Mouse (Mus musculus): ENCODE data around the gene Gm20388.
A peak's percentile ranks its signal among the peaks of the same experiment; 100 is the strongest.
"Not testable (repeated sequence)": the region's sequence is repeated elsewhere in the genome, so short reads cannot be mapped to it uniquely, and the experiment has no call there.

Gene Gm20388

GRCm38 (mm10) chr8:123992587-123992986 lies 4081.9 kb downstream of the Gm20388 start:
- DNase-seq = no peak

GRCm38 (mm10) chr8:123993597-123993996 lies 4083.0 kb downstream of the Gm20388 start:
- no peak for DNase-seq

- DNase-seq = no peak
Observed at GRCm38 (mm10) chr8:123993997-123994396, 4083.4 kb downstream of the Gm20388 start.

- DNase-seq = no peak
Observed at GRCm38 (mm10) chr8:123999568-123999967, 4088.9 kb downstream of the Gm20388 start.

- no peak for DNase-seq
Observed at GRCm38 (mm10) chr8:124002546-124003108, 4092.0 kb downstream of the Gm20388 start.

GRCm38 (mm10) chr8:124007829-124008228 lies 4097.2 kb downstream of the Gm20388 start:
- no peak for DNase-seq

- no peak for DNase-seq
Observed at GRCm38 (mm10) chr8:124011580-124011979, 4100.9 kb downstream of the Gm20388 start.

- no peak for DNase-seq
Observed at GRCm38 (mm10) chr8:124011989-124012586, 4101.4 kb downstream of the Gm20388 start.

- not testable (repeated sequence) for DNase-seq
Observed at GRCm38 (mm10) chr8:124014299-124014698, 4103.7 kb downstream of the Gm20388 start.

GRCm38 (mm10) chr8:124014751-124015150 lies 4104.1 kb downstream of the Gm20388 start:
- no peak for DNase-seq

- peak; percentile 30 for DNase-seq
Observed at GRCm38 (mm10) chr8:124019782-124020181, 4109.1 kb downstream of the Gm20388 start.

- DNase-seq = peak; percentile 51
Observed at GRCm38 (mm10) chr8:124020439-124021236, 4110.0 kb downstream of the Gm20388 start.

- DNase-seq = peak; percentile 91
Observed at GRCm38 (mm10) chr8:124021237-124022227, 4110.9 kb downstream of the Gm20388 start, which contains the start of the genes Taf5l and Urb2. TSS of gene Taf5l (minus strand) at chr8:124021397. TSS of gene Urb2 (plus strand) at chr8:124021508.

GRCm38 (mm10) chr8:124026265-124026664 lies 4115.6 kb downstream of the Gm20388 start:
- DNase-seq = not testable (repeated sequence)

- DNase-seq = peak; percentile 79
Observed at GRCm38 (mm10) chr8:124027831-124028230, 4117.2 kb downstream of the Gm20388 start.

GRCm38 (mm10) chr8:124033400-124033799 lies 4122.8 kb downstream of the Gm20388 start:
- no peak for DNase-seq

- DNase-seq = no peak
Observed at GRCm38 (mm10) chr8:124038121-124038520, 4127.5 kb downstream of the Gm20388 start.

GRCm38 (mm10) chr8:124039351-124039750 lies 4128.7 kb downstream of the Gm20388 start:
- no peak for DNase-seq

GRCm38 (mm10) chr8:124042201-124042600 lies 4131.6 kb downstream of the Gm20388 start:
- no peak for DNase-seq

GRCm38 (mm10) chr8:124044421-124044820 lies 4133.8 kb downstream of the Gm20388 start:
- no peak for DNase-seq

GRCm38 (mm10) chr8:124044931-124045330 lies 4134.3 kb downstream of the Gm20388 start:
- no peak for DNase-seq

- no peak for DNase-seq
Observed at GRCm38 (mm10) chr8:124045856-124046255, 4135.2 kb downstream of the Gm20388 start.
